Mouse (Mus musculus): Measurements from ENCODE around the gene Nek1. TPM values are rescaled to one million over a fixed set of nuclear protein-coding genes. Genes with fewer than 3 reads are reported as not detected.

Nek1 gene
- 22.9 and 24.6 TPM in 2 replicates for polyA plus RNA-seq (2015; fragmentation: Nextera tagmentation; extraction: Ambion mirVana)

GRCm38 (mm10) chr8:60992910-60993638, at the start of gene Nek1:
TSS of gene Nek1 (plus strand) at chr8:60993195.
- under 1% methylated on average over 57 of the region's 57 CpGs for WGBS
- Histone ChIP-seq H3K9me3 (0 out of 2 replicates have a peak, but pooled peaks cover 3% of the 10 kb centered on the region), H3K27me3 (no peaks in the 10 kb centered on the region), H3K27ac (peak within 1 kb of the TSS; percentile 94), H3K4me3 (peak within 1 kb of the TSS; percentile 85), H3K36me3 (peaks cover 2% of the 10 kb centered on the region; the same call in 1 of the 2 replicates), H3K4me1 (peaks cover 6% of the 10 kb centered on the region), H3K9ac (peak within 1 kb of the TSS; percentile 83), H3K4me2 (peak within 1 kb of the TSS; percentile 84)
- ATAC-seq (ENCODE audit: insufficient number of reproducible peaks, insufficient read depth, low FRiP score, low TSS enrichment, low read depth), result peak; percentile 95

GRCm38 (mm10) chr8:60947503-60947902, 45.5 kb upstream of the Nek1 start:
- Histone ChIP-seq H3K9me3 (no peaks in the 10 kb centered on the region), H3K27me3 (no peaks in the 10 kb centered on the region), H3K4me1 (no peaks in the 10 kb centered on the region), H3K4me3 (no peak overlapping the region), H3K9ac (no peak overlapping the region), H3K36me3 (no peaks in the 10 kb centered on the region), H3K27ac (no peak overlapping the region), H3K4me2 (no peak overlapping the region)
- no peak for ATAC-seq (ENCODE audit: insufficient number of reproducible peaks, insufficient read depth, low FRiP score, low TSS enrichment, low read depth)

- no peaks in the 10 kb centered on the region for H3K27me3 ChIP-seq
- H3K4me1 ChIP-seq, result 0 out of 2 replicates have a peak, but pooled peaks cover 5% of the 10 kb centered on the region
- H3K4me3 ChIP-seq, result no peak overlapping the region
- no peaks in the 10 kb centered on the region for H3K36me3 ChIP-seq
- no peak overlapping the region for H3K27ac ChIP-seq
- H3K9me3 ChIP-seq, result no peaks in the 10 kb centered on the region
- ATAC-seq (ENCODE audit: insufficient number of reproducible peaks, insufficient read depth, low FRiP score, low TSS enrichment, low read depth), result no peak
- H3K4me2 ChIP-seq, result no peak overlapping the region
- no peak overlapping the region for H3K9ac ChIP-seq
- 71% methylated on average over 4 of the region's 4 CpGs for WGBS
These were observed 43.1 kb upstream of the Nek1 start for GRCm38 (mm10) chr8:60949859-60950258.

GRCm38 (mm10) chr8:60951271-60951670, 41.7 kb upstream of the Nek1 start:
- 64% methylated on average over 4 of the region's 4 CpGs for WGBS
- no peak overlapping the region for H3K27ac ChIP-seq
- no peaks in the 10 kb centered on the region for H3K27me3 ChIP-seq
- no peaks in the 10 kb centered on the region for H3K36me3 ChIP-seq
- no peaks in the 10 kb centered on the region for H3K9me3 ChIP-seq
- H3K4me2 ChIP-seq, result no peak overlapping the region
- 0 out of 2 replicates have a peak, but pooled peaks cover 5% of the 10 kb centered on the region for H3K4me1 ChIP-seq
- no peak for ATAC-seq (ENCODE audit: insufficient number of reproducible peaks, insufficient read depth, low FRiP score, low TSS enrichment, low read depth)
- no peak overlapping the region for H3K9ac ChIP-seq
- H3K4me3 ChIP-seq, result no peak overlapping the region

- Histone ChIP-seq H3K4me1 (0 out of 2 replicates have a peak, but pooled peaks cover 5% of the 10 kb centered on the region), H3K36me3 (no peaks in the 10 kb centered on the region), H3K9me3 (no peaks in the 10 kb centered on the region), H3K9ac (no peak overlapping the region), H3K27ac (no peak overlapping the region), H3K27me3 (no peaks in the 10 kb centered on the region), H3K4me2 (no peak overlapping the region), H3K4me3 (no peak overlapping the region)
- ATAC-seq (ENCODE audit: insufficient number of reproducible peaks, insufficient read depth, low FRiP score, low TSS enrichment, low read depth), result no peak
- WGBS, result 96% methylated on average over 1 of the region's 1 CpGs
These were observed 41.2 kb upstream of the Nek1 start for GRCm38 (mm10) chr8:60951757-60952156.

GRCm38 (mm10) chr8:60952803-60953202, 40.2 kb upstream of the Nek1 start:
- ATAC-seq (ENCODE audit: insufficient number of reproducible peaks, insufficient read depth, low FRiP score, low TSS enrichment, low read depth), result no peak
- no peak overlapping the region for H3K9ac ChIP-seq
- 61% methylated on average over 5 of the region's 5 CpGs for WGBS

GRCm38 (mm10) chr8:60954281-60955014, 38.5 kb upstream of the Nek1 start:
- Histone ChIP-seq H3K9ac (peak overlapping the region; percentile 66), H3K4me2 (peak overlapping the region; percentile 67), H3K27me3 (no peaks in the 10 kb centered on the region), H3K4me1 (0 out of 2 replicates have a peak, but pooled peaks cover 5% of the 10 kb centered on the region), H3K9me3 (no peaks in the 10 kb centered on the region), H3K36me3 (no peaks in the 10 kb centered on the region), H3K4me3 (peak overlapping the region; percentile 45), H3K27ac (peak overlapping the region; percentile 85)
- under 1% methylated on average over 15 of the region's 15 CpGs for WGBS
- ATAC-seq (ENCODE audit: insufficient number of reproducible peaks, insufficient read depth, low FRiP score, low TSS enrichment, low read depth), result peak; percentile 92

More at GRCm38 (mm10) chr8:60952803-60953202, 40.2 kb upstream of the Nek1 start:
- Histone ChIP-seq H3K27me3 (no peaks in the 10 kb centered on the region), H3K4me1 (0 out of 2 replicates have a peak, but pooled peaks cover 5% of the 10 kb centered on the region), H3K36me3 (no peaks in the 10 kb centered on the region), H3K4me2 (no peak overlapping the region), H3K4me3 (no peak overlapping the region), H3K9me3 (no peaks in the 10 kb centered on the region), H3K27ac (no peak overlapping the region)

GRCm38 (mm10) chr8:60956847-60957246, 36.1 kb upstream of the Nek1 start:
- WGBS, result 83% methylated on average over 7 of the region's 7 CpGs
- ATAC-seq (ENCODE audit: insufficient number of reproducible peaks, insufficient read depth, low FRiP score, low TSS enrichment, low read depth), result no peak
- H3K4me2 ChIP-seq, result no peak overlapping the region

GRCm38 (mm10) chr8:60962763-60963162, 30.2 kb upstream of the Nek1 start:
- 90% methylated on average over 3 of the region's 3 CpGs for WGBS

More at GRCm38 (mm10) chr8:60956847-60957246, 36.1 kb upstream of the Nek1 start:
- Histone ChIP-seq H3K9ac (no peak overlapping the region), H3K36me3 (no peaks in the 10 kb centered on the region), H3K4me1 (0 out of 2 replicates have a peak, but pooled peaks cover 5% of the 10 kb centered on the region), H3K27ac (no peak overlapping the region), H3K9me3 (no peaks in the 10 kb centered on the region), H3K4me3 (no peak overlapping the region), H3K27me3 (no peaks in the 10 kb centered on the region)

GRCm38 (mm10) chr8:60963931-60964330, 29.1 kb upstream of the Nek1 start:
- Histone ChIP-seq H3K27me3 (no peaks in the 10 kb centered on the region), H3K36me3 (no peaks in the 10 kb centered on the region), H3K9me3 (no peaks in the 10 kb centered on the region), H3K4me1 (no peaks in the 10 kb centered on the region), H3K9ac (no peak overlapping the region), H3K27ac (no peak overlapping the region), H3K4me2 (no peak overlapping the region), H3K4me3 (no peak overlapping the region)
- no peak for ATAC-seq (ENCODE audit: insufficient number of reproducible peaks, insufficient read depth, low FRiP score, low TSS enrichment, low read depth)
- WGBS, result 67% methylated on average over 2 of the region's 2 CpGs

More at GRCm38 (mm10) chr8:60962763-60963162, 30.2 kb upstream of the Nek1 start:
- Histone ChIP-seq H3K4me2 (no peak overlapping the region), H3K9ac (no peak overlapping the region), H3K4me3 (no peak overlapping the region), H3K27ac (no peak overlapping the region), H3K9me3 (no peaks in the 10 kb centered on the region), H3K4me1 (no peaks in the 10 kb centered on the region), H3K27me3 (no peaks in the 10 kb centered on the region), H3K36me3 (no peaks in the 10 kb centered on the region)
- no peak for ATAC-seq (ENCODE audit: insufficient number of reproducible peaks, insufficient read depth, low FRiP score, low TSS enrichment, low read depth)

GRCm38 (mm10) chr8:60964518-60964917, 28.5 kb upstream of the Nek1 start:
- Histone ChIP-seq H3K4me1 (no peaks in the 10 kb centered on the region), H3K27me3 (no peaks in the 10 kb centered on the region), H3K27ac (no peak overlapping the region), H3K4me2 (no peak overlapping the region), H3K9ac (no peak overlapping the region), H3K9me3 (no peaks in the 10 kb centered on the region), H3K4me3 (no peak overlapping the region), H3K36me3 (no peaks in the 10 kb centered on the region)
- ATAC-seq (ENCODE audit: insufficient number of reproducible peaks, insufficient read depth, low FRiP score, low TSS enrichment, low read depth), result no peak
- WGBS, result 83% methylated on average over 4 of the region's 4 CpGs

All from embryonic facial prominence, embryonic 13.5 days (tissue).